Mouse (Mus musculus) spleen, postnatal 14 days (tissue): Measurements from ENCODE around the gene Tbx1.

Experiments
- DNase-seq, 2 experiments: peaks; one replicate each; pipeline ENCODE4 v3.0.0; 2021 to 2022; ENCODE audit warnings: low spot score in 2 of 2

The Tbx1 gene

DNA sequence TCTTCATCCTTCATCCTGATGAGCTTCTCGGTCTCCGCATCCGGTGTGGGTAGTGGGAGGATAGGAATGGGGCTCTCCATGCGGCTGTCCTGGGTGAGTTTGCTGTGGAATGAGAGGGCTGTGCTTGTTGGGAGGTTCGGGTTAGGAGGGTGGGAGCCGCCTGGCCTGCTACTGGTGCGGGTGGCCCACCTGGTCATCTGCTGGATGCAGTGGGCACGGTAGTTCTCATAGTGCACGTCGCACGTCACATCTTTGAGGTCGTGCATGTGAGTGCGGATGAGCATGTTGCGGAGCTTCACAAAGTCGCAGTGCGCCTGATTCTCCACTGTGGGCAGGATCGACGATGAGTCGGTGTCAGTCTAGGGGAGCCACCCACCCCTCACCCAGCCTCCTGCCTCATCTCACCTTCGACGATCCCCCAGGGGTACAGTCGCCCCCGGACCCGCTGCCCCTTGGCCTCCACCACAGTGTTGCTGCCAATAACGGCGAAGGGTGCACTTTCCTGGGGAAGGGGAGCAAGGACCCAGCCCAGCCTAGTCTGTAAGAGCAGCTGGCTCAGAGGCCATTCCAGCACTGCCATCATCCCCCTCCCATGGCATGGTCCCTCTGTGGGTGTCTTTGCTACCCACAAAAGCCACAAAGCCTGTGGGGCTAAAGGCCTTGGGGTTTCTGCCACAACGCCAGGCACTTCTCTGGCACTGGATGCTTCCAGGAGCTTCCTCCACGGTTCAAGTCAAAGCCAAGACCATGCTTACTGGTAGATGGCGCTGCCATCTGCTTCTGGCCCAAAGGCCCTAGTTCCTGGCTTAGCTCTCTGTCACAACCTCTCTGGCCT is 32.7 kb upstream of the Tbx1 start:
- DNase-seq, result no peak

GRCm38 (mm10) chr16:18622019-18622418 is 31.5 kb upstream of the Tbx1 start, which contains the start of gene Gp1bb:
Gene Gp1bb (minus strand): TSS chr16:18622403.
- DNase-seq, result no peak

DNA sequence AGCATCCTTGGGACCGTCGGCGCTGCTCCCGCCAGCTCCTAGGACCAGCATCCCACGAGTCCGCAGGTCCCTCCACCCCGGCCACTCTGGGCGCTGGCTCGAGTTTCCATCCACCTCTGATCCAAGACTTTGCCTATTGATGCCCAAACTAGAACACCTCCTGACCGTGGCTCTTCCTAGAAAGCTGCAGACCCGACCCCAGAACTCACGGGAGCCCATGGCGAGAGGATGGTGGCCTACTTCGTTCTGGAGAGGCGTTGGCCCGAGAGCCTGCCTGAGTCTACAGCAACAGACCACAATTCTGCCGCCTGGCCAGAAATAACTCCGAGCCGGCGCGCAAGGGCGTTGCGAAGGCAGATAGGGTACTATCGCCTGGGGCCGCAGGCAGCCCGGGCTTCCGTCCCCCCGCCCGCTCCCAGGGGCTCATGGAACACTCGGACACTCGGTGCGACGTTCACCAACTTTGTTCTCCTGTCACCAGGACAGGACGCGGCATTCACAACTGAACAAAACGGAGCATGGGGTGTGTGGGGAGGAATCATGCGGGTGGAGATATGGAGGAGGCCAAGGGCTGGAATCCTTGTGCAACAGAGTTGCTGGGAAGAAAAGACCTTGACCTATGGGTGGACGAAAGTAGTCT is 31.0 kb upstream of the Tbx1 start:
- DNase-seq, result no peak

GRCm38 (mm10) chr16:18620601-18621361 is 30.3 kb upstream of the Tbx1 start:
- no peak for DNase-seq

DNA sequence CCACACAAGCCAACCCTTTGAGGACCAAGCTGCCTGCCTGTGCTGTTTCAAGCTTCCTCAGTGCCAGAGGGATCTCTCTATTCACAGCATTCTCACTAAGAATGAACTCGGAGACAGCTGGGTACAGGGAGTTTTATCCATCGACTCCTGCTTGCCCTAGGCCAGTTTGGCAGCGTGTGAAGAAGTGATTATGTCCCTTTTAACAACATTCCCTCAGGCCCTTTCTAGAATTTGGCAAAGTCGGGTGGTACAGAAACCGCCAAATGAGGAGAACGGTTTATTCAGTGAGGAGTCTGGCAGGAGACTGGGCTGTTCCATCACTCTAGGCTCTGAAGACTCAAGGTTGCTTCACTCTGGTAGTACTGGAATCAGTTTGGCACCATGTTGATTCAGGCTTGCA is 29.7 kb upstream of the Tbx1 start:
- DNase-seq, result no peak

DNA sequence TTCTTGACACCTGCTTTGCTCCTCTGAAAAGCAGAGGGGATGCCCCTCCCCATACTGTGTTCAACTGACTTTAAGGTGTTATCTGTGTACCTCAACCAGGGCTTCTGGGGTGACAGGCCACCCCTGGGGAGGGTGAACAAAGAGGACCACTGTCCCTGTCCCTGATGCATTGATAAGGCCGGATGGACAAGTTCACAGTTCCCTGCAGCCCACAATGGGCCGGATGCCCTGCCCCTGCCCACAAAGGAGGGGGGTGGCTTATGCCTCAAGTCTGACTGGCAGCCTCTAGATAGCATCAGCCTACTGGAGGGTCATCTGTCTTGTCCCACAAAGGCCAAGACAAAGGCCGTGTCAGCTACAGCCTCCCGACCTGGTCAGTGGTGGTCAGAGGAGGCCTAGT is 28.6 kb upstream of the Tbx1 start:
- DNase-seq, result no peak

GRCm38 (mm10) chr16:18618297-18618696 is 27.8 kb upstream of the Tbx1 start:
- no peak for DNase-seq

DNA sequence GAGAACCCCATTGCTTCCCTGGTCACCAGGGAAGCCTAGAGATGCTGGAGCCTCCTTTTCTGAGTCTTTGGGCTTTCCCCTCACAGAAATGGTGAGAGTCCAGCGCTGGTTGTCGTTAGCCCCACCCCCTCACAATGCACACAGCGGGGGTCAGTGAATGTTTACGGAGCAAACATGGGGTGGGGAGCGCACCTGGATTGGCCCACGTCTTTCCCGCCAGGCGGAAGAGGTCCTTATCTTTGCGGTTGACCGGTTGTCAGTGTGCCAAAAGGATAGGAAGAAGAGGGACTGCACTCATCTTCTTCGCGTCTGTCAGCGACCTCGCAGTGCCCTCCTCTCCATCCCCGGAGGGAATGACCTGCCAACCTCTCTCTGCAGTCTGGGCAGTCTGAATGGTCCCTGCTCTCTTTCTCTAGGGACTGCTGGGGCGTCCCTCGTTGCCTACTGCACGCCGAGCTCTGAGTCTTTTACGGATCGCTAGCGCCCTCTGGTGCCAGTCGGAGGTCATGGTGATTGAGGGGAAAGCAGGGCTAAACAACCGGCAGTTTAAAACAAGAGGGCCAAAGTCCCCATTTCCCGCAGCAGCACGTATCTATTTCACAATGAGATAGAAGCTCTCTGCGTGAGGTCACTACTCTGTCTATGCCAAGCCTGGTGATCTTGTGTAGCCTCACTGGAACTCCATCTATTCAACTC is 27.0 kb upstream of the Tbx1 start:
- DNase-seq, result peak; percentile 64 to 80

- DNase-seq, result no peak
Measured at GRCm38 (mm10) chr16:18613301-18613700, 22.8 kb upstream of the Tbx1 start.

DNA sequence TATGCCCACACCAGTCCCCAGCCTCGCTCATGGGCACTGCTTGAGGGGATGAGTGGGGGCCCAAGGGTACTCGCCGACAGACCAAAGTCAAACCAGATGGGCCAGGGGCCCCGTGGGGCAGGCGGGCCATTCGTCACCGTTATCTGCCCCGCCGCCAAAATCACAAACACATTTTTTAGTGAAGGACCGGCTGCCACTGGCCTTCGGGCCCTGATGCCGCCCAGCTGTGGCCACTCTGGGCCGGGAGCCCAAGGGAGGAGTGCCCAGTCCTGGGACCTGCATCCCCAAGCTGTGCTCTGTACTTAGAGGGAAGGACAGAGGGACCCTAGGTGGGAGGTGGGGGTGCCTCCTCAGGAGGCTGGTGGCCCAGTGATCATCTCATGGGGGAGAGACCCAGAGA is 21.3 kb upstream of the Tbx1 start:
- DNase-seq, result no peak

DNA sequence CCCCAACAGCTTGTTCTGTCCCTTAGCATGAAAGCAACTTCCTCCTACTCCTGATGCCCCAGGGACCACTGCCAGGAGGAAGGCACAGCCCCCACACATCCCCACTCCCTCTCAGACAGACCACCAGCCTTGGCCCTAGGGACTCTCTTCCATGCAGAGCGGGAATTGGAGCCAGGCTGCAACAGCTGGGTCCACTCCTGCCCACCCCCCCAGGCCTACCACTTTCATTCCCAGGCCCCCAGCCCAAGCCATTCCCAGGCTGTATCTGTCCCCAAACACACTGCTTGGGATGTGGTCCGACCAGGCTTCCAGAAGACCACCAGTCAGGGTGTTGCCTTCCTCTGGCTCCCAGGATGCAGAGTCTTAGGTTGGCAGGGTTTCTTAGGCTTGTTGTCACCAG is 18.6 kb upstream of the Tbx1 start:
- no peak for DNase-seq

GRCm38 (mm10) chr16:18608226-18608625 is 17.8 kb upstream of the Tbx1 start:
- DNase-seq, result no peak

GRCm38 (mm10) chr16:18605705-18606104 is 15.2 kb upstream of the Tbx1 start:
- DNase-seq, result no peak

DNA sequence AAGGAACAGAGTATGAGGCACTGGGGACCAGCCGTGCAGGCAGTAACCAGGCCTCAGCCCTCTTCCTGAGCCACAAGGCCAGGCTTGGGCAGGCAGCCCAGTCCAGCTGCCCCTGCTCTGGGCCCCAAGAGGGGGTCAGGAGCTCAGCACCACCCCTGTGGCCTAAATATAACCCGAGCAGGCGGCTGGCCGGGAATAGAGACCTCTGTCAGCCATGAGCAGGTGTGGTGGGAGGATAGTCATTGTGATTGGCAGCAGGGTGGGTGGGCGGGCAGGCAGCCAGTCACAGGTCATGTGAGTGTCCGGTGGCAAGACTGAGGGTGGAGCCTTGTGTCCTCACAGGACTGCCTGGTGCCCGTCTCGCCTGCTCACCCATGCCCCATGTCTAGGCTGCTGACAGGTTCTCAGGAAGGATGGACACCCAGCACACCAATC is 13.8 kb upstream of the Tbx1 start:
- no peak for DNase-seq

DNA sequence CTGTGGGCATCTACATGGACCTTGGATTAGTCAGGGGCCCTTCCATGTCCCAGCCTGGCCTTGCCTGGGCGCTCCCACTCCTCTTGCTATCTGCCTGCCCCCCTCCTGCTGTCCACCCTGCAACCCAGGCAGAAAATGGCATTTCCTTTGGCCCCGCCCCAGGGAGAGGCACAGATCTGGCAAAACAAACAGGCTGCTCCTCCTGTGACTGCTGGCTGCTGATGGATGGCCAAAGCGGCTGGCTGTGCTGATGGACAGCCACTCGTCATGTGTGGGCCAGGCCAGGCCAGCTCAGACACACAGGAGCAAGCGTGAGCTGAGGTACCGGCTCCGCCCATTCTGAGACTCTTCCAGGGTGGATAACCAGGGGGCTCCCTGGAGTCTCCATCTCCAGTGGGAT is 11.0 kb upstream of the Tbx1 start:
- DNase-seq, result no peak

DNA sequence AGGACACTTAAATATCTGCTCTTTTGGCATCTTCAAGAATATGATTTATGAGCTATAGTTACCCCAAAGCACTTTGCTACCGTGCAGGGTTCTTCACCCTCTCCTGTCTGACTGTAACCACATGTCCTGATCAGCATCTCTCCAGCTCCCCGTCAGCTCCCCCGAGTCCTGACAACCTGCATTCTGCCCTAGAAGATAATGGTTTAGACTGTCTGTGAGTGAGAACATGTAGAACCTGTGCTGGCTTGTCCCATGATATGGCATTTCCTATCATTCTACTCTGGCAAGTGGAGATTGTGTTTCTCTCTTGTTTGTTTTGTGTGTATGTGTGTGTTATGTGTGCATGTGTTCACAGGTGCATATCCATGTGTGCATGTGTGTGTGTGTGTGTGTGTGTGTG is 7.5 kb upstream of the Tbx1 start:
- no peak for DNase-seq

DNA sequence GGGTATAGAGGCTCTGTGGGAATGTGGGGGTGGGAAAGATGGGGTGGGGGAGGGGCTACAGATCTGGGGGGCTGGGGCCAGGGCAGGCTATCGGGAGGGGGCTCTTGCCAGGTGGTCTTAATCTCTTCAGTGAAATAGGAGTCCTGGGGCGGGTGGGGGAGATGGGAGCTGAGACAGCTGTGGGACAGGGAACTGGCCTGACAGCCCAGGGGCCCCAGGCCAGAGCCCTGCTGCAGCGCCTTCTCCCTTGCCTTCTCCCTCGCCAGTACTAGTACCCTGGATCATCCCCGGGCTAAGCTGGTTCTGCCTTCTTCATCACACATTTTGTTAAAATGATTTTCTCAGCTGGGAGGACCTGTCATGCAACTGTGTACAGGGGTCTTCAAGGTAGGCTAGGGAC is 5.8 kb upstream of the Tbx1 start:
- no peak for DNase-seq

DNA sequence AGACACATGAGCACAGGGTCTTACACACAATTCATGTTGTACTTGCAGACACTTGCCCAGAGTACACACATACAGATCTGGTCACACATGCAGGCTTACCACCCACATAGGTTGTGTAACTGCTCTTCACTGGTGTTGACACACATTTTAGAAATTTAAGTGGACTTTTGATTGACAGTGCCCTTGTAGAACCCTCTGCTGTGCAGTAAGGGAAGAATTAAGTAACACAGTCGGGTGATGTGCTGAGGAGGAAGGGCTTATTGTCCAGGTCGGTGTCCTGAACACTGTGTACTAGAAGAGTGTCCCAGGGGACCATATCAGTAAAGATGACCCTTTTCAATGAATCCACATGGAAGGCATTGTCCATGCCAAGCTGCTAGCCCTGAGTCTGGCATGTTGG is 3.5 kb upstream of the Tbx1 start:
- DNase-seq, result no peak

DNA sequence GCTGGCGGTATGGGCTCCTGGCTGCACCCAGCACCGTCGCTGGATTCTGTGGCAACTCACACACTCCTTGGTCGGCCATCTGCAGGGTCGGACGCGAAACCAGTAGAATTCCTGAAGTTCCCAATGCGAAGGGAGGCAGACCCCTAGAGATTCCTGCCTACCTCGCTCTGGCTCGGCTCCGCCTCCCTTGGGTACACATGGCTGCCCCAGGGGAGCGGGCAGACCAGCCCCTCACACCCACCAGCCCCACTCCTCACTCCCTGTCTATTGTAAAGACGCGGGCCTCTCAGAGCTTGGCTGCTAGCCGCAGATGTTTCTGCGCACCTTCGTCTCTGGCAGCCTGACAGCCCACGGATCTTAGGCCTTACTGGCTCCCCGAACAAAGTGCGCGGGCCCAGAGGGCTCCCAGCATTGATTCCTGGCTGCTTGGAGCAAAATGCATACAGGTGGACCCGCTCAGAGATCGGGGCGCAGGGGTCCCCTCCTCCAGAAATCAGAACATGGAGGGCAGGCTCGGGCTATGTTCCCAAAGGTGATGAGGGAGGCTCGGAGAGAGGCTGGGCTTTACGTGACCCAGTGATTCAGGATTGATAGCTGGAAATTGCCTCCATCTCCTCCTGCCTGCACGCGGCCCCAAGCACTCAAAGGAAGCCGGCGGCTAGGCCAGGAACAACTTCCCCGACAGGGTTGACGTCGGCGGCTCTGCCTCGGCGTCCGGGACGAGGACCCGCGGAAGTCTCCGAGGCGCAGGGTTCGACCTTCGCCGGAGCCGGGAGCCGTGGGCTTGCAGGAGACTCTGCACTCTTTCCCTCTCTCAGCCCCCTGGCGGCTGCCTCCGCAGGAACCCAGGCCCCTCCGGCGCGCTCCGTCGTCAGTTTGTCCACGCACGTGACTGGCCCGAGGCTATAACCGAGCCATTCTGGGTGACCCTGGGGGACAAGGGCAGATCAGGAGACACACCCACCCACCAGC is 862 bp upstream of the Tbx1 start:
- DNase-seq, result no peak

DNA sequence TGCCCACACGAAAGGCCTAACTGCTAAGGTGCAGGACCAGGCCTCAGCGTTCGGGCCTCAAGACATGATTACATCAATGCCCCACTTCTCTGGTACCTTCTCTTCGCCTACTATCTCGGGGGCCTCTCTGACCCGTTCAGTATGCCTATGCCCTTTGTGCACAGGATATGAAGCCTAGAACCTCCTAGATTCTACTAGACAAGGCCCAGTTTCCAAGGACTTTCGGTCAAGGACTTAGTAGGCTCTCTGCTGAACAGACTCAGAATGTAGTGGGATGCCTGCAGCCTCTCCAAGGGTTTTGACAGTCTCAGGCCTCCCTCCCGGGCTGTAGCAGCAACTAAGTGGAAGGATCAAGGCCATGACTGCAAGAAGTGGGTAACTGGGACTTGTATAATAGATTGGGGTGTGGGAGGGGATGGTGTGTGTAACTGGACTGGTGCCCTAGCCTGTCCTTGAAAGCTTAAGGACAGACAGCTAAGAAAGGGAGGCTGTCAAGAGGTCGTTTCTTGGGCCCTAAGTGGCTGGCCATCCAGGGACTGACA is 1.3 kb downstream of the Tbx1 start:
- no peak for DNase-seq

DNA sequence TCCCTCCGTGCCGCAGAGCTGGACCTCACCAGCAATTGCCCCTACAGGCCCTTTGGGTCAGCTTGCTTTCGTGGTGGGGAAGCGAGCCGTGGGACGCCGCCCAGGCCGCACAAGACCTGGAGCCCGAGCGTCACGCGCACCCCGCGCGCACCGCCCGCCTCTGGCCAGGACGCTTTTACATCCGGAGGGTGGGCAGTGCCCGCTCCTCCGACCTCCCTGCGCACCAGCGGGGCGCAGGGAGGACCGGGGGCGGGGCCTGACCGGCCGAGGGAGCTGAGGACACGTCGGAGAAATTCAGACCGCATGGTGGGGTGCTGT is 1.8 kb downstream of the Tbx1 start:
- DNase-seq, result no peak
